Mouse (Mus musculus) brain, embryonic 14.5 days (tissue): ENCODE results near the gene Tcf20. TPM values are rescaled to one million over a fixed set of nuclear protein-coding genes. Genes with fewer than 3 reads are reported as not detected.

Source experiments
- DNase-seq: peaks from one replicate; pipeline ENCODE4 v3.0.0-alpha.2; 2011; ENCODE audit warnings: low read depth
- CTCF ChIP-seq: fragments of 200-500 bp; IDR thresholded peaks from 2 replicates; pipeline ENCODE4 v1.5.1; 2012; ENCODE audit warnings: inconsistent platforms, mild to moderate bottlenecking, moderate library complexity, borderline replicate concordance; ENCODE audit not compliant: insufficient read depth, insufficient read length; ENCODE audit errors: extremely low read depth
- POLR2A ChIP-seq: fragments of 200-500 bp; IDR thresholded peaks from 2 replicates; pipeline ENCODE4 v1.6.1; 2012; ENCODE audit warnings: mild to moderate bottlenecking, inconsistent platforms, borderline replicate concordance; ENCODE audit not compliant: poor library complexity, insufficient read depth, insufficient read length, severe bottlenecking; ENCODE audit errors: extremely low read depth
- polyA plus RNA-seq: library from polyadenylated mRNA; depleted of rRNA; stranded (reverse); fragments of >200 nt; gene quantifications from 2 replicates; pipeline ENCODE4 v1.2.3, GENCODE M21; 2012

Tcf20 gene
- polyA plus RNA-seq, 1 experiment = 46.8 TPM

GRCm38 (mm10) chr15:82989190-82989704 is 1.6 kb upstream of the Tcf20 start:
- DNase-seq = no peak
- TF ChIP-seq CTCF (no peak), POLR2A (no peak)

- no peak for DNase-seq
- TF ChIP-seq CTCF = no peak
- TF ChIP-seq POLR2A = no peak
Observed at GRCm38 (mm10) chr15:82987014-82987731, 499 bp downstream of the Tcf20 start.

GRCm38 (mm10) chr15:82984574-82984973 is 3.1 kb downstream of the Tcf20 start:
- DNase-seq = no peak
- TF ChIP-seq CTCF (no peak), POLR2A (no peak)

- TF ChIP-seq CTCF = no peak
- TF ChIP-seq POLR2A = no peak
- DNase-seq = peak; percentile 78
Observed at GRCm38 (mm10) chr15:82984097-82984496, 3.6 kb downstream of the Tcf20 start.

GRCm38 (mm10) chr15:82983416-82984026 is 4.2 kb downstream of the Tcf20 start:
- peak; percentile 94 for DNase-seq
- no peak for TF ChIP-seq POLR2A
- no peak for TF ChIP-seq CTCF

- DNase-seq = peak; percentile 88
- TF ChIP-seq POLR2A (no peak), CTCF (no peak)
Observed at GRCm38 (mm10) chr15:82982724-82983415, 4.8 kb downstream of the Tcf20 start.

GRCm38 (mm10) chr15:82981676-82982520 is 5.8 kb downstream of the Tcf20 start:
- no peak for TF ChIP-seq CTCF
- no peak for TF ChIP-seq POLR2A
- no peak for DNase-seq

GRCm38 (mm10) chr15:82979531-82979930 is 8.1 kb downstream of the Tcf20 start:
- no peak for TF ChIP-seq CTCF
- TF ChIP-seq POLR2A = no peak
- DNase-seq = no peak

GRCm38 (mm10) chr15:82974471-82974870 is 13.2 kb downstream of the Tcf20 start:
- peak; percentile 32 for DNase-seq
- TF ChIP-seq CTCF (no peak), POLR2A (no peak)

- no peak for DNase-seq
- TF ChIP-seq CTCF = no peak
- TF ChIP-seq POLR2A = no peak
Observed at GRCm38 (mm10) chr15:82969206-82969721, 18.4 kb downstream of the Tcf20 start.

- DNase-seq = peak; percentile 95
- TF ChIP-seq CTCF (no peak; the same call in 1 of the 2 replicates), POLR2A (no peak)
Observed at GRCm38 (mm10) chr15:82968449-82968848, 19.2 kb downstream of the Tcf20 start.

GRCm38 (mm10) chr15:82967947-82968346 is 19.7 kb downstream of the Tcf20 start:
- TF ChIP-seq CTCF = no peak
- no peak for TF ChIP-seq POLR2A
- no peak for DNase-seq
